Mouse (Mus musculus) myocyte (in vitro differentiated cells): ENCODE data around the gene Hsd11b2. TPM values are rescaled to one million over a fixed set of nuclear protein-coding genes. Genes with fewer than 3 reads are reported as not detected.
A peak's percentile ranks its signal among the peaks of the same experiment; 100 is the strongest.

ENCODE experiments used
- H3K27me3 ChIP-seq: one replicate; pipeline ENCODE4 v1.6.1; 2011; ENCODE audit not compliant: control insufficient read depth, insufficient read depth, insufficient read length
- H3K36me3 ChIP-seq: one replicate; pipeline ENCODE4 v1.6.1; 2011; ENCODE audit not compliant: control insufficient read depth, insufficient read depth
- H3K4me2 ChIP-seq: one replicate; pipeline ENCODE4 v1.6.1; 2011; ENCODE audit warnings: low read depth, control low read depth
- H3K4me3 ChIP-seq: one replicate; pipeline ENCODE4 v1.5.1; 2011; ENCODE audit warnings: mild to moderate bottlenecking, control low read depth, moderate library complexity
- H3K79me2 ChIP-seq: one replicate; pipeline ENCODE4 v1.6.1; 2011; ENCODE audit not compliant: control insufficient read depth, insufficient read depth
- H3ac ChIP-seq: one replicate; pipeline ENCODE4 v1.6.1; 2011; ENCODE audit not compliant: control insufficient read depth, insufficient read length
- CEBPB ChIP-seq: IDR thresholded peaks from 2 replicates; pipeline ENCODE4 v1.6.1; 2011; ENCODE audit warnings: mild to moderate bottlenecking, moderate library complexity; ENCODE audit not compliant: poor library complexity, insufficient read depth, severe bottlenecking
- E2F4 ChIP-seq: IDR thresholded peaks from one replicate; pipeline ENCODE4 v1.6.1; 2011; ENCODE audit warnings: mild to moderate bottlenecking, control low read depth, moderate library complexity; ENCODE audit not compliant: insufficient read depth
- MAX ChIP-seq: IDR thresholded peaks from one replicate; pipeline ENCODE4 v1.6.1; 2011; ENCODE audit warnings: low read depth, mild to moderate bottlenecking, control low read depth
- MYOD1 ChIP-seq, 3 experiments: IDR thresholded peaks; one replicate each; pipeline ENCODE4 v1.6.1; 2011; ENCODE audit warnings: control low read depth in 2 of 3, low read depth in 2 of 3, mild to moderate bottlenecking in 2 of 3, moderate library complexity in 1 of 3; ENCODE audit not compliant: insufficient read length in 2 of 3, control insufficient read depth in 1 of 3
- MYOG ChIP-seq, 3 experiments: IDR thresholded peaks; one replicate each; pipeline ENCODE4 v1.6.1; 2011; ENCODE audit warnings: control low read depth in 2 of 3, low read depth in 2 of 3, mild to moderate bottlenecking in 2 of 3; ENCODE audit not compliant: insufficient read length in 2 of 3, control insufficient read depth in 1 of 3, insufficient read depth in 1 of 3
- POLR2A ChIP-seq: IDR thresholded peaks from one replicate; pipeline ENCODE4 v1.6.1; 2011; ENCODE audit warnings: low read depth, mild to moderate bottlenecking, control low read depth, moderate library complexity; ENCODE audit not compliant: insufficient read length
- POLR2AphosphoS2 ChIP-seq: IDR thresholded peaks from one replicate; pipeline ENCODE4 v1.6.1; 2011; ENCODE audit warnings: low read depth, control low read depth; ENCODE audit not compliant: insufficient read length
- REST ChIP-seq: IDR thresholded peaks from one replicate; pipeline ENCODE4 v1.6.1; 2011; ENCODE audit warnings: mild to moderate bottlenecking, control low read depth, moderate library complexity; ENCODE audit not compliant: insufficient read depth, insufficient read length
- SRF ChIP-seq: IDR thresholded peaks from one replicate; pipeline ENCODE4 v1.6.1; 2011; ENCODE audit warnings: low read depth; ENCODE audit not compliant: control insufficient read depth, insufficient read length
- TCF12 ChIP-seq: IDR thresholded peaks from one replicate; pipeline ENCODE4 v1.6.1; 2011; ENCODE audit warnings: mild to moderate bottlenecking, control low read depth; ENCODE audit not compliant: poor library complexity, insufficient read depth, severe bottlenecking
- TCF3 ChIP-seq: IDR thresholded peaks from one replicate; pipeline ENCODE4 v1.6.1; 2011; ENCODE audit warnings: low read depth, control low read depth; ENCODE audit not compliant: insufficient read length
- USF1 ChIP-seq: IDR thresholded peaks from one replicate; pipeline ENCODE4 v1.6.1; 2011; ENCODE audit warnings: low read depth, mild to moderate bottlenecking, control low read depth, moderate library complexity
- polyA plus RNA-seq: library from polyadenylated mRNA; unstranded; fragments of >200 nt; fragmentation: generic; extraction: Trizol; gene quantifications from one replicate; pipeline ENCODE4 v1.2.1, GENCODE M21; 2012; ENCODE audit warnings: missing spikeins

Gene Hsd11b2
- polyA plus RNA-seq, 1 experiment, result 0.59 TPM

GRCm38 (mm10) chr8:105493495-105493894 lies 25.1 kb upstream of the Hsd11b2 start:
- Histone ChIP-seq H3K4me2 (no peak overlapping the region), H3ac (no peak overlapping the region), H3K79me2 (peaks cover 4% of the 10 kb centered on the region), H3K4me3 (no peak overlapping the region), H3K27me3 (no peaks in the 10 kb centered on the region), H3K36me3 (no peaks in the 10 kb centered on the region)
- no peak for TF ChIP-seq POLR2AphosphoS2
- no peak for TF ChIP-seq MYOD1 (IDR thresholded peaks at IDR 0.05; ENCODE audit: control insufficient read depth in 1 of 3, insufficient read length in 2 of 3, low read depth in 2 of 3)
- TF ChIP-seq USF1, result no peak
- no peak for TF ChIP-seq TCF12
- no peak for TF ChIP-seq MYOG (IDR thresholded peaks at IDR 0.05; ENCODE audit: control insufficient read depth in 1 of 3, insufficient read depth in 1 of 3, insufficient read length in 2 of 3, low read depth in 2 of 3)
- no peak for TF ChIP-seq TCF3
- no peak for TF ChIP-seq E2F4

GRCm38 (mm10) chr8:105494566-105494965 lies 24.0 kb upstream of the Hsd11b2 start:
- no peaks in the 10 kb centered on the region for H3K36me3 ChIP-seq
- no peak overlapping the region for H3K4me2 ChIP-seq
- H3K4me3 ChIP-seq, result no peak overlapping the region
- no peak for TF ChIP-seq E2F4
- TF ChIP-seq REST, result no peak
- no peak for TF ChIP-seq TCF12
- no peak for TF ChIP-seq SRF
- no peak for TF ChIP-seq MYOG (IDR thresholded peaks at IDR 0.05; ENCODE audit: control insufficient read depth in 1 of 3, insufficient read depth in 1 of 3, insufficient read length in 2 of 3, low read depth in 2 of 3)
- no peak for TF ChIP-seq MYOD1 (IDR thresholded peaks at IDR 0.05; ENCODE audit: control insufficient read depth in 1 of 3, insufficient read length in 2 of 3, low read depth in 2 of 3)
- no peak for TF ChIP-seq TCF3
- TF ChIP-seq USF1, result no peak
- no peak for TF ChIP-seq CEBPB
- H3K27me3 ChIP-seq, result no peaks in the 10 kb centered on the region
- H3K79me2 ChIP-seq, result peaks cover 4% of the 10 kb centered on the region
- no peak overlapping the region for H3ac ChIP-seq

GRCm38 (mm10) chr8:105495350-105496302 lies 22.9 kb upstream of the Hsd11b2 start:
- no peak for TF ChIP-seq MYOD1 (IDR thresholded peaks at IDR 0.05; ENCODE audit: control insufficient read depth in 1 of 3, insufficient read length in 2 of 3, low read depth in 2 of 3)
- TF ChIP-seq USF1, result peak; percentile 35
- TF ChIP-seq E2F4, result no peak
- H3ac ChIP-seq, result peak overlapping the region; percentile 44
- H3K36me3 ChIP-seq, result no peaks in the 10 kb centered on the region
- peaks cover 4% of the 10 kb centered on the region for H3K79me2 ChIP-seq
- no peaks in the 10 kb centered on the region for H3K27me3 ChIP-seq
- peak overlapping the region; percentile 86 for H3K4me2 ChIP-seq
- H3K4me3 ChIP-seq, result peak overlapping the region; percentile 44

DNA sequence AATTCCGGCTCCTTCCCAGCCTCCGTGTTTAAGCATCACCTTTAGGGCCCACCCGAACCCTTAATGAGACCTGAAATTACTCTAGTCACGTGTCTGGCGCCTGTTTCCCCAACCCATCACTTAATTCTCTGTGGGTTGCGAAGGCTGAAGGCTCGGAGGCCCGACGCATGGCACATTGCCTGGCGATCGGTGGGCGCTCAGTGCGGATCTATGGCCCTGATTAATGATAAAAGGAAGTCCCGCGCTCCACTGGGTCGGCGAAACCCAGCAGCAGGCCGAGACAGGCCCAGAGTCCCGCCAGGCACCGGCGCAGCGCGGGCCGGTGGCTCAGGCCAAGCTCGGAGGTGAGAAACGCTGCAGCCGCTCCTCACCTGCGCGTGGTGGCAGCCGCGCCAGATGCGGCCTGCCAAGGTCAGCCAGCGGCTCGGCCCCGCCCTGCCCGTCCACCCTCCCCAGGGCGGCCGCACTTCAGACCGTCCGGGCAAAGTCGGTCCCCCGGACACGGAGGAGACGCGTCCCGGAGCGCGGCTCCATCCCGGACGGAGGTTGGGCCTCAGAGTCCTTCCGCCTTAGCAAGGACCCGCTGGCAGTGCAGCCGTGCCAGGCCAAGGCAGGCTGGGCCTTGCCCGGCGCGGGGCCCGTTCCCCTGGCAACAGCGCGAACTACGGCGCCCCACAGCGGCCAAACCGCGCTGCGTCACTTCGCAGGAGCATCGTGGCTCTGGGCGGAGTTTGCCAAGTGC lies 21.9 kb upstream of the Hsd11b2 start, which contains the start of gene Zdhhc1:
Gene Zdhhc1 (minus strand): TSS at position 464 of the 742 bp plus-strand sequence.
- peak within 1 kb of the TSS; percentile 44 for H3K4me3 ChIP-seq
- peak within 1 kb of the TSS; percentile 44 for H3ac ChIP-seq
- TF ChIP-seq E2F4 (no peak), TCF12 (no peak), MYOG (IDR thresholded peaks at IDR 0.05; ENCODE audit: control insufficient read depth in 1 of 3, insufficient read depth in 1 of 3, insufficient read length in 2 of 3, low read depth in 2 of 3) (peak in 1 of 3 experiments; percentile 34), REST (no peak), TCF3 (no peak), MYOD1 (IDR thresholded peaks at IDR 0.05; ENCODE audit: control insufficient read depth in 1 of 3, insufficient read length in 2 of 3, low read depth in 2 of 3) (peak in 1 of 3 experiments; percentile 29), POLR2A (peak; percentile 69), USF1 (peak; percentile 56), CEBPB (no peak), SRF (no peak), MAX (no peak), POLR2AphosphoS2 (peak; percentile 60)
- H3K27me3 ChIP-seq, result no peaks in the 10 kb centered on the region
- H3K4me2 ChIP-seq, result peak within 1 kb of the TSS; percentile 86
- H3K36me3 ChIP-seq, result no peaks in the 10 kb centered on the region
- peaks cover 4% of the 10 kb centered on the region for H3K79me2 ChIP-seq
